Mouse (Mus musculus) stomach, embryonic 14.5 days (tissue): ENCODE measurements around the gene 1110002E22Rik. TPM values are rescaled to one million over a fixed set of nuclear protein-coding genes. Genes with fewer than 3 reads are reported as not detected.

ENCODE experiments used
- ATAC-seq: fragments of 200-750 bp; cut with Nextera tagmentation; 2 replicates; pipeline ENCODE4 v1.8.0; 2017; ENCODE audit warnings: low read depth, moderate TSS enrichment; ENCODE audit not compliant: insufficient number of reproducible peaks, insufficient read depth, low FRiP score
- H3K27ac ChIP-seq: fragments of 300-500 bp; sonication (generic); 2 replicates; pipeline ENCODE4 v1.5.1; 2014; ENCODE audit warnings: mild to moderate bottlenecking, low read length, moderate library complexity, mixed read lengths
- H3K27me3 ChIP-seq: fragments of 300-500 bp; sonication (generic); 2 replicates; pipeline ENCODE4 v1.6.1; 2014; ENCODE audit warnings: low read length, control low read depth, mixed read lengths; ENCODE audit not compliant: control insufficient read depth, insufficient read depth
- H3K36me3 ChIP-seq: fragments of 300-500 bp; sonication (generic); 2 replicates; pipeline ENCODE4 v1.6.1; 2014; ENCODE audit warnings: mild to moderate bottlenecking, control low read depth, low read length, moderate library complexity, mixed read lengths; ENCODE audit not compliant: control insufficient read depth, insufficient read depth
- H3K4me1 ChIP-seq: fragments of 300-500 bp; sonication (generic); 2 replicates; pipeline ENCODE4 v1.6.1; 2014; ENCODE audit warnings: low read length, control low read depth, mixed read lengths; ENCODE audit not compliant: control insufficient read depth, insufficient read depth
- H3K4me2 ChIP-seq: fragments of 300-500 bp; sonication (generic); replicated peaks from 2 replicates; pipeline ENCODE4 v1.6.1; 2014; ENCODE audit warnings: low read depth, low read length, control low read depth
- H3K4me3 ChIP-seq: fragments of 300-500 bp; sonication (generic); 2 replicates; pipeline ENCODE4 v1.5.1; 2014; ENCODE audit warnings: low read depth, low read length, control low read depth
- H3K9ac ChIP-seq: fragments of 300-500 bp; sonication (generic); replicated peaks from 2 replicates; pipeline ENCODE4 v1.6.1; 2014; ENCODE audit warnings: low read depth, mild to moderate bottlenecking, control low read depth, low read length, moderate library complexity, mixed read lengths
- H3K9me3 ChIP-seq: fragments of 300-500 bp; sonication (generic); 2 replicates; pipeline ENCODE4 v1.6.1; 2016; ENCODE audit warnings: low read depth, low read length, control low read depth; ENCODE audit not compliant: control insufficient read depth
- WGBS: fragments of 180-500 bp; shearing (Covaris S2); extraction: QIAGEN DNeasy Blood & Tissue Kit; methylation state at CpG from one replicate; pipeline ENCODE4 v1.1.7; 2014; 5-methylcytosine and 5-hydroxymethylcytosine counted together
- polyA plus RNA-seq: library from polyadenylated mRNA; unstranded; fragments of >200 nt; fragmentation: Nextera tagmentation; extraction: Ambion mirVana; gene quantifications from 2 replicates; pipeline ENCODE4 v1.2.1, GENCODE M21; 2014

The 1110002E22Rik gene
- polyA plus RNA-seq, 1 experiment from 2014 or later, result 0.16 TPM

- Histone ChIP-seq H3K27me3 (no peaks in the 10 kb centered on the region), H3K36me3 (no peaks in the 10 kb centered on the region), H3K9ac (no peak overlapping the region), H3K9me3 (no peaks in the 10 kb centered on the region), H3K4me1 (peaks cover 6% of the 10 kb centered on the region; the same call in 1 of the 2 replicates), H3K27ac (no peak overlapping the region), H3K4me3 (no peak overlapping the region), H3K4me2 (no peak overlapping the region)
- WGBS, result 19% methylated on average over 1 of the region's 1 CpGs
- no peak for ATAC-seq
Observed at GRCm38 (mm10) chr3:138078701-138079100, 13.8 kb downstream of the 1110002E22Rik start.

- no peak overlapping the region for H3K27ac ChIP-seq
Observed at GRCm38 (mm10) chr3:138083073-138083637, 18.3 kb downstream of the 1110002E22Rik start.

GRCm38 (mm10) chr3:138083896-138084295 is 19.0 kb downstream of the 1110002E22Rik start:
- Histone ChIP-seq H3K4me1 (peaks cover 3% of the 10 kb centered on the region; the same call in 1 of the 2 replicates), H3K36me3 (no peaks in the 10 kb centered on the region), H3K4me3 (no peak overlapping the region), H3K27ac (no peak overlapping the region), H3K27me3 (no peaks in the 10 kb centered on the region), H3K9me3 (no peaks in the 10 kb centered on the region), H3K4me2 (no peak overlapping the region), H3K9ac (no peak overlapping the region)
- ATAC-seq, result no peak
- 78% methylated on average over 4 of the region's 4 CpGs for WGBS

More at GRCm38 (mm10) chr3:138083073-138083637, 18.3 kb downstream of the 1110002E22Rik start:
- Histone ChIP-seq H3K4me1 (peaks cover 6% of the 10 kb centered on the region; the same call in 1 of the 2 replicates), H3K9me3 (no peaks in the 10 kb centered on the region), H3K27me3 (no peaks in the 10 kb centered on the region), H3K4me3 (no peak overlapping the region), H3K4me2 (no peak overlapping the region), H3K9ac (no peak overlapping the region), H3K36me3 (no peaks in the 10 kb centered on the region)
- WGBS, result 88% methylated on average over 1 of the region's 1 CpGs
- no peak for ATAC-seq

- no peak for ATAC-seq
- Histone ChIP-seq H3K27ac (no peak overlapping the region), H3K9me3 (no peaks in the 10 kb centered on the region), H3K27me3 (no peaks in the 10 kb centered on the region), H3K9ac (no peak overlapping the region), H3K4me1 (no peaks in the 10 kb centered on the region), H3K4me3 (no peak overlapping the region), H3K4me2 (no peak overlapping the region), H3K36me3 (no peaks in the 10 kb centered on the region)
- 71% methylated on average over 3 of the region's 3 CpGs for WGBS
Observed at GRCm38 (mm10) chr3:138095301-138095700, 30.4 kb downstream of the 1110002E22Rik start.

- Histone ChIP-seq H3K9ac (no peak overlapping the region), H3K4me2 (no peak overlapping the region), H3K27ac (no peak overlapping the region), H3K4me3 (no peak overlapping the region), H3K9me3 (no peaks in the 10 kb centered on the region), H3K4me1 (no peaks in the 10 kb centered on the region), H3K27me3 (no peaks in the 10 kb centered on the region), H3K36me3 (no peaks in the 10 kb centered on the region)
- ATAC-seq, result no peak
- WGBS, result 74% methylated on average over 10 of the region's 10 CpGs
Observed at GRCm38 (mm10) chr3:138095718-138096117, 30.9 kb downstream of the 1110002E22Rik start.

- ATAC-seq, result no peak
- Histone ChIP-seq H3K9me3 (no peaks in the 10 kb centered on the region), H3K4me1 (no peaks in the 10 kb centered on the region), H3K9ac (no peak overlapping the region), H3K4me2 (no peak overlapping the region), H3K27ac (no peak overlapping the region), H3K36me3 (no peaks in the 10 kb centered on the region), H3K27me3 (no peaks in the 10 kb centered on the region), H3K4me3 (no peak overlapping the region)
- WGBS, result 79% methylated on average over 19 of the region's 19 CpGs
Observed at GRCm38 (mm10) chr3:138096263-138097028, 31.6 kb downstream of the 1110002E22Rik start.

GRCm38 (mm10) chr3:138097718-138098117 is 32.9 kb downstream of the 1110002E22Rik start:
- Histone ChIP-seq H3K4me1 (no peaks in the 10 kb centered on the region), H3K9me3 (no peaks in the 10 kb centered on the region), H3K9ac (no peak overlapping the region), H3K27ac (no peak overlapping the region), H3K4me2 (no peak overlapping the region), H3K4me3 (no peak overlapping the region), H3K27me3 (no peaks in the 10 kb centered on the region), H3K36me3 (no peaks in the 10 kb centered on the region)
- ATAC-seq, result 0 out of 2 replicates have a peak, but pooled peaks have one; percentile 23
- 57% methylated on average over 1 of the region's 1 CpGs for WGBS

GRCm38 (mm10) chr3:138101936-138102335 is 37.1 kb downstream of the 1110002E22Rik start:
- no peak overlapping the region for H3K9ac ChIP-seq
- H3K9me3 ChIP-seq, result no peaks in the 10 kb centered on the region
- 85% methylated on average over 4 of the region's 4 CpGs for WGBS
- ATAC-seq, result no peak
- H3K27ac ChIP-seq, result no peak overlapping the region
- H3K4me3 ChIP-seq, result no peak overlapping the region
- no peak overlapping the region for H3K4me2 ChIP-seq
- H3K27me3 ChIP-seq, result no peaks in the 10 kb centered on the region
- no peaks in the 10 kb centered on the region for H3K36me3 ChIP-seq
- no peaks in the 10 kb centered on the region for H3K4me1 ChIP-seq
